Mouse (Mus musculus) intestine, embryonic 16.5 days (tissue): ENCODE results near the gene Insrr. TPM values are rescaled to one million over a fixed set of nuclear protein-coding genes. Genes with fewer than 3 reads are reported as not detected.
"Not testable (repeated sequence)": the region's sequence is repeated elsewhere in the genome, so short reads cannot be mapped to it uniquely, and the experiment has no call there.

Source experiments
- ATAC-seq: fragments of 200-750 bp; cut with Nextera tagmentation; 2 replicates; pipeline ENCODE4 v1.8.0; 2017; ENCODE audit warnings: moderate TSS enrichment, moderate library complexity
- H3K27ac ChIP-seq: fragments of 300-500 bp; sonication (generic); 2 replicates; pipeline ENCODE4 v1.5.1; 2014; ENCODE audit warnings: mild to moderate bottlenecking, low read length
- H3K27me3 ChIP-seq: fragments of 300-500 bp; sonication (generic); replicated peaks from 2 replicates; pipeline ENCODE4 v1.6.1; 2014; ENCODE audit warnings: low read length, control low read depth, mixed read lengths; ENCODE audit not compliant: control insufficient read depth, insufficient read depth
- H3K36me3 ChIP-seq: fragments of 300-500 bp; sonication (generic); 2 replicates; pipeline ENCODE4 v1.6.1; 2014; ENCODE audit warnings: low read length, control low read depth; ENCODE audit not compliant: control insufficient read depth, insufficient read depth
- H3K4me1 ChIP-seq: fragments of 300-500 bp; sonication (generic); 2 replicates; pipeline ENCODE4 v1.6.1; 2014; ENCODE audit warnings: low read length, control low read depth, mixed read lengths; ENCODE audit not compliant: control insufficient read depth, insufficient read depth
- H3K4me2 ChIP-seq: fragments of 300-500 bp; sonication (generic); 2 replicates; pipeline ENCODE4 v1.6.1; 2014; ENCODE audit warnings: low read depth, low read length, control low read depth
- H3K4me3 ChIP-seq: fragments of 300-500 bp; sonication (generic); 2 replicates; pipeline ENCODE4 v1.5.1; 2014; ENCODE audit warnings: mild to moderate bottlenecking, low read length
- H3K9ac ChIP-seq: fragments of 300-500 bp; sonication (generic); 2 replicates; pipeline ENCODE4 v1.6.1; 2014; ENCODE audit warnings: low read depth, low read length
- H3K9me3 ChIP-seq: fragments of 300-500 bp; sonication (generic); 2 replicates; pipeline ENCODE4 v1.6.1; 2016; ENCODE audit warnings: low read length, control low read depth; ENCODE audit not compliant: control insufficient read depth
- WGBS: fragments of 180-500 bp; shearing (Covaris S2); extraction: QIAGEN DNeasy Blood & Tissue Kit; methylation state at CpG from one replicate; pipeline ENCODE4 v1.1.7; 2014; 5-methylcytosine and 5-hydroxymethylcytosine counted together
- polyA plus RNA-seq: library from polyadenylated mRNA; unstranded; fragments of >200 nt; fragmentation: Nextera tagmentation; extraction: Ambion mirVana; gene quantifications from 2 replicates; pipeline ENCODE4 v1.2.1, GENCODE M21; 2015

Insrr gene
- polyA plus RNA-seq, 1 experiment from 2014 or later: 0.27 TPM

GRCm38 (mm10) chr3:87859813-87860212 is 63.1 kb downstream of the Insrr start:
- no peak overlapping the region for H3K4me3 ChIP-seq
- peaks cover 6% of the 10 kb centered on the region; the same call in 1 of the 2 replicates for H3K4me1 ChIP-seq
- ATAC-seq: peak; percentile 65
- H3K9me3 ChIP-seq: no peaks in the 10 kb centered on the region
- H3K9ac ChIP-seq: no peak overlapping the region
- H3K36me3 ChIP-seq: peaks cover 25% of the 10 kb centered on the region
- no peaks in the 10 kb centered on the region for H3K27me3 ChIP-seq
- no peak overlapping the region for H3K27ac ChIP-seq
- 27% methylated on average over 3 of the region's 3 CpGs for WGBS
- H3K4me2 ChIP-seq: no peak overlapping the region

- H3K9ac ChIP-seq, H3K27me3 ChIP-seq, H3K9me3 ChIP-seq, H3K4me2 ChIP-seq, H3K4me3 ChIP-seq, H3K27ac ChIP-seq, ATAC-seq, H3K4me1 ChIP-seq: not testable (repeated sequence)
- WGBS: 92% methylated on average over 4 of the region's 4 CpGs
- H3K36me3 ChIP-seq: peaks cover 19% of the 10 kb centered on the region
Measured at GRCm38 (mm10) chr3:87864111-87864510, 67.4 kb downstream of the Insrr start.

Other genes with a start within 250 kb of the Insrr start
- gene Arhgef11, start 179.4 kb upstream of the Insrr start, polyA plus RNA-seq: 11.6 and 12.4 TPM in 2 replicates
- 0.39 and 0.58 TPM in 2 replicates for gene Lrrc71, start 48.3 kb upstream of the Insrr start, polyA plus RNA-seq
- 1.4 and 1.6 TPM in 2 replicates for gene Ntrk1, start 1.8 kb upstream of the Insrr start, polyA plus RNA-seq
- gene Pear1, start 27.4 kb downstream of the Insrr start, polyA plus RNA-seq: 22.2 and 22.5 TPM in 2 replicates
- gene Sh2d2a, start 49.8 kb downstream of the Insrr start, polyA plus RNA-seq: 0.36 and 0.37 TPM in 2 replicates
- 9.8 and 10.7 TPM in 2 replicates for gene Prcc, start 88.7 kb downstream of the Insrr start, polyA plus RNA-seq
- gene Hdgf, start 109.4 kb downstream of the Insrr start, polyA plus RNA-seq: 75.5 and 76.0 TPM in 2 replicates
- 78.7 and 80.6 TPM in 2 replicates for gene Mrpl24, start 122.6 kb downstream of the Insrr start, polyA plus RNA-seq
- 37.2 and 39.8 TPM in 2 replicates for gene Isg20l2, start 133.4 kb downstream of the Insrr start, polyA plus RNA-seq
- 14.2 and 14.3 TPM in 2 replicates for gene Rrnad1, start 133.8 kb downstream of the Insrr start, polyA plus RNA-seq
- gene Crabp2, start 151.7 kb downstream of the Insrr start, polyA plus RNA-seq: 3.8 TPM in 2 replicates
- gene Nes, start 174.1 kb downstream of the Insrr start, polyA plus RNA-seq: 9.4 and 10.3 TPM in 2 replicates
- 0.18 and 0.67 TPM in 2 replicates for gene Bcan, start 203.3 kb downstream of the Insrr start, polyA plus RNA-seq
- gene Hapln2, start 230.6 kb downstream of the Insrr start, polyA plus RNA-seq: not detected in 2 replicates
- 30.4 and 38.3 TPM in 2 replicates for gene Gpatch4, start 246.2 kb downstream of the Insrr start, polyA plus RNA-seq